In genomic region chr14:40818051-40818450, GRCm38 (mm10) we compare ENCODE assay signal across 12 mouse cellular contexts.
DNase-seq lines count a peak whose midpoint lies in the region; ATAC-seq lines count a peak whose summit lies in the region.
"Had no signal": no experiment of that assay in that cellular context is flagged by ENCODE, and none has a peak within 500 bp of the region (broad histone marks: within the 10 kb centered on the region; RNA-seq: fewer than 3 reads in every experiment).

No protein-coding gene starts in this region.

- no peak overlapping the region for H3K4me3 ChIP-seq in kidney, embryonic 16.5 days (ENCODE audit: low read length)
- no peak overlapping the region for H3K4me3 ChIP-seq in forebrain, embryonic 11.5 days (ENCODE audit: low read depth, low read length)
- no peak overlapping the region for H3K4me3 ChIP-seq in intestine, embryonic 16.5 days (ENCODE audit: low read length)
- H3K4me3 ChIP-seq: limb, embryonic 12.5 days; neural tube, embryonic 12.5 days had no signal

- no peaks in the 10 kb centered on the region for H3K36me3 ChIP-seq in kidney, embryonic 16.5 days (ENCODE audit: insufficient read depth, low read length)
- no peaks in the 10 kb centered on the region for H3K36me3 ChIP-seq in forebrain, embryonic 11.5 days (ENCODE audit: control insufficient read depth, insufficient read depth, low read length)
- H3K36me3 ChIP-seq in intestine, embryonic 16.5 days (ENCODE audit: control insufficient read depth, insufficient read depth, low read length): no peaks in the 10 kb centered on the region
- H3K36me3 ChIP-seq: limb, embryonic 12.5 days; neural tube, embryonic 12.5 days had no signal

- H3K9me3 ChIP-seq in kidney, embryonic 16.5 days (ENCODE audit: low read length): no peaks in the 10 kb centered on the region
- no peaks in the 10 kb centered on the region for H3K9me3 ChIP-seq in forebrain, embryonic 11.5 days (ENCODE audit: control insufficient read depth, low read length)
- no peaks in the 10 kb centered on the region for H3K9me3 ChIP-seq in intestine, embryonic 16.5 days (ENCODE audit: control insufficient read depth, low read length)
- H3K9me3 ChIP-seq: limb, embryonic 12.5 days; neural tube, embryonic 12.5 days had no signal

- peak; percentile 65 to 73 for DNase-seq in cerebellum, postnatal 10 days
- no peak for DNase-seq in cerebellum, adult 9-11 months
- DNase-seq in heart, adult 8-10 months (ENCODE audit: low spot score): peak; percentile 28
- DNase-seq in lung, postnatal 10 days: peak; percentile 71
- no peak for DNase-seq in forebrain, embryonic 11.5 days (ENCODE audit: low spot score)
- no peak for DNase-seq in cerebellum, adult 11-12 months
- DNase-seq: thymus, adult 2 months had no signal

- no peak overlapping the region for H3K4me2 ChIP-seq in kidney, embryonic 16.5 days (replicated peaks; ENCODE audit: low read depth, low read length)
- no peak overlapping the region for H3K4me2 ChIP-seq in forebrain, embryonic 11.5 days (ENCODE audit: low read depth, low read length, severe bottlenecking)
- H3K4me2 ChIP-seq in intestine, embryonic 16.5 days (ENCODE audit: low read depth, low read length): no peak overlapping the region
- H3K4me2 ChIP-seq: limb, embryonic 12.5 days; neural tube, embryonic 12.5 days had no signal

- H3K27me3 ChIP-seq in kidney, embryonic 16.5 days (ENCODE audit: insufficient read depth, low read length): no peaks in the 10 kb centered on the region
- no peaks in the 10 kb centered on the region for H3K27me3 ChIP-seq in forebrain, embryonic 11.5 days (ENCODE audit: control insufficient read depth, insufficient read depth, low read length)
- H3K27me3 ChIP-seq in intestine, embryonic 16.5 days (replicated peaks; ENCODE audit: control insufficient read depth, insufficient read depth, low read length): no peaks in the 10 kb centered on the region
- H3K27me3 ChIP-seq: limb, embryonic 12.5 days; neural tube, embryonic 12.5 days; Patski had no signal

- peak overlapping the region; percentile 42; the same call in 1 of the 2 replicates for H3K27ac ChIP-seq in kidney, embryonic 16.5 days (ENCODE audit: low read length)
- H3K27ac ChIP-seq in forebrain, embryonic 11.5 days (ENCODE audit: low read depth, low read length): no peak overlapping the region
- H3K27ac ChIP-seq in intestine, embryonic 16.5 days (ENCODE audit: low read length): no peak overlapping the region
- H3K27ac ChIP-seq: limb, embryonic 12.5 days; neural tube, embryonic 12.5 days had no signal

- no peak overlapping the region for H3K9ac ChIP-seq in kidney, embryonic 16.5 days (replicated peaks; ENCODE audit: low read length)
- H3K9ac ChIP-seq in forebrain, embryonic 11.5 days (ENCODE audit: low read length): no peak overlapping the region
- H3K9ac ChIP-seq in intestine, embryonic 16.5 days (ENCODE audit: low read depth, low read length): no peak overlapping the region
- H3K9ac ChIP-seq: limb, embryonic 12.5 days; neural tube, embryonic 12.5 days had no signal

- WGBS in kidney, embryonic 16.5 days: 50% methylated on average over 2 of the region's 2 CpGs
- WGBS in forebrain, embryonic 11.5 days: 76% methylated on average over 2 of the region's 2 CpGs
- WGBS in intestine, embryonic 16.5 days: 79% methylated on average over 2 of the region's 2 CpGs

- no peaks in the 10 kb centered on the region for H3K4me1 ChIP-seq in kidney, embryonic 16.5 days (ENCODE audit: insufficient read depth, low read length)
- H3K4me1 ChIP-seq in forebrain, embryonic 11.5 days (replicated peaks; ENCODE audit: control insufficient read depth, insufficient read depth, low read length): no peaks in the 10 kb centered on the region
- no peaks in the 10 kb centered on the region for H3K4me1 ChIP-seq in intestine, embryonic 16.5 days (ENCODE audit: control insufficient read depth, insufficient read depth, low read length)
- H3K4me1 ChIP-seq: limb, embryonic 12.5 days; neural tube, embryonic 12.5 days had no signal

- peak; percentile 88; the same call in 1 of the 2 replicates for ATAC-seq in kidney, embryonic 16.5 days (ENCODE audit: low FRiP score, low TSS enrichment)
- no peak for ATAC-seq in forebrain, embryonic 11.5 days (replicated peaks; ENCODE audit: low FRiP score)
- ATAC-seq in intestine, embryonic 16.5 days: no peak
- ATAC-seq: Patski had no signal

Comparison
In these comparisons a context has a peak if more than half of its experiments do, and no peak if none do; other contexts are left out.
1. DNase-seq: peak in cerebellum, postnatal 10 days (2 of 2), heart, adult 8-10 months (single experiment) and lung, postnatal 10 days (single experiment); none in cerebellum, adult 9-11 months (single experiment), forebrain, embryonic 11.5 days (single experiment) and cerebellum, adult 11-12 months (single experiment).